Mouse (Mus musculus) layer of hippocampus, postnatal 14 days (tissue): ENCODE data around the gene Nkx3-2. TPM values are rescaled to one million over a fixed set of nuclear protein-coding genes. Genes with fewer than 3 reads are reported as not detected.

Experiments
- total RNA-seq, 2 experiments: library from RNA; stranded (reverse); gene quantifications; 2 replicates each; pipeline ENCODE4 v1.2.3; 2021

Nkx3-2 gene
- total RNA-seq, 2 experiments from 2014 or later: not detected

Other genes with a start within 250 kb of the Nkx3-2 start
- gene Rab28, start 56.3 kb downstream of the Nkx3-2 start, total RNA-seq: 10 to 100 TPM; 64.0 to 67.0 TPM
- gene Bod1l, start 79.8 kb upstream of the Nkx3-2 start, total RNA-seq: 10 to 100 TPM; 36.2 to 37.9 TPM